Mouse (Mus musculus): ENCODE results near the gene Dag1.

Dag1 gene

GRCm38 (mm10) chr9:108263690-108264190, at the start of gene Dag1:
Dag1 (minus strand) TSS chr9:108263958.
- WGBS, result 1% methylated on average over 71 of the region's 71 CpGs

DNA sequence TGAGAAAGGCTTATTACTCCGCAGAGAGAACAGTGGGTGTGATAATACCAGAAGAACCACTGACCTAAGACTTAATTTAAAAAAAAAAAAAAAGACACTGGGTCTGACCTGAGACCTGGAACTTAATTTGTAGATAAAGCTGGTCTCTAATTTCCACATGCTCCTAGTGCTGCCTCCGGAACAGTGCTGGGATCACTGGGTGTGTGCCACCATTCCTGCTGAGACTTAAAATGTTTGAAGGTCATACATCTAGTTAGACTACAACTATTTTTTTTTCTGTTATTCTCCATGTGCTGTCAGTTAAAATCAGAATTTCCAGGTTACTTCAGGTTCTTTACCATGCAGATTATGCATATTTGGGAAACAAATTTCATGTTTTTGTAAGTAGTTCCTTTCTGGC, 44.4 kb upstream of the Dag1 start:
- whole genome bisulfite sequencing, result 18% methylated on average over 2 of the region's 2 CpGs

DNA sequence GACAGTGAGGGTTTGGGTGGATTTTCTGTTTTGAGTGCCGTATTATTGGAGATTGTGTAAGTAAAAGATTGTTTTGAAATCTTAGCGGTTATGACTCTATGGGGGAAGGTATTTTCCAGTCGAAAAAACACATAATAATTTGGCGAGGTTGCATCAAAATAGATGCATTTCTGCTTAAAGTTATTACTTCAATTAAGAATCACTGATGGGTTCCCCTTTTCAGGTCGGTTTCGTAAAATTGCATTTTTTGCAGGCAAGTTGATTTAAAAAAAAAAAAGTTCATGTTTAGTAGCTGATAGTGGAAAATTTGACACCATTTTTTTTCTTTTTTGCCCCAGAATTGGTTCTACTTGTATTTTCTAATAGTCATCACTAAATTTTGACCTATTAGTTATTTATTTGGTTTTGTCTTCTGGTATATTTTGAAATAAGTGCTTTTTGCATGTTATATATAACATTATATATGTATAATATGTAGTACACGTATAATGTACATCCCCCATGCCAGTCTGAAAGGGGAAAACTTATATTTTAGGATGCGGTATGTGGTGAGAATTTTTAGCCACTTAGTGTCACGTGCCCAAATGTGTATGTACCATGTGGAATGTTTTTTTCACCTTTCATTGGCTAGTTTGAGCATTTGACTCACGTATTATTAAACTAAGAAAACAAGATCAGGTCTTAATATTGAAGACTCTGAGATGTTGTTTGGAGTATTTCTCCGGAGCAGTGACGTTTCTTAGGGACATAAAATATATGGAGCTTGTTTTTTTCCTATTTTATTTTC, 43.5 kb upstream of the Dag1 start:
- WGBS, result 3% methylated on average over 12 of the region's 12 CpGs

DNA sequence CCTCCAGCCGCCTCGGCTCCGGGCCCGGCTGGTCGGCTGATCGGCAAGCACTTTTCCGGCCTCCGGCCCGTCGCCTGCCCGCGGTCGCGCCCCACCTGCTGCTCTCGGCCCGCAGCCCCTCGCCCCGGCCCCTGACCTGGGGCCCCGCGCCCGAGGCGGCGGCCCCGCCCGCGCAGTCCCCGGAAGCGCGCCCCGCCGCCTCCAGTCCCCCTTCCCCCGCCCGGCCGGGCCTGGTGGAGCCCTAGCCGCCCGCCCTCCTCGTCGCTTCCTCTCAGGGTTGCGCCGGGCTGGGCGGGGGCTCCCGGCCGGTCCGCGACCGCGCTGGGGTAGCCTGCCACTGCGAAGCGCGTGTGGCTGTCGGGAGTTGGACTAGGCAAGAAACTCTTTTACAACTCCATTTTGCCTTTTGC, 42.8 kb upstream of the Dag1 start:
- WGBS, result 2% methylated on average over 51 of the region's 51 CpGs

DNA sequence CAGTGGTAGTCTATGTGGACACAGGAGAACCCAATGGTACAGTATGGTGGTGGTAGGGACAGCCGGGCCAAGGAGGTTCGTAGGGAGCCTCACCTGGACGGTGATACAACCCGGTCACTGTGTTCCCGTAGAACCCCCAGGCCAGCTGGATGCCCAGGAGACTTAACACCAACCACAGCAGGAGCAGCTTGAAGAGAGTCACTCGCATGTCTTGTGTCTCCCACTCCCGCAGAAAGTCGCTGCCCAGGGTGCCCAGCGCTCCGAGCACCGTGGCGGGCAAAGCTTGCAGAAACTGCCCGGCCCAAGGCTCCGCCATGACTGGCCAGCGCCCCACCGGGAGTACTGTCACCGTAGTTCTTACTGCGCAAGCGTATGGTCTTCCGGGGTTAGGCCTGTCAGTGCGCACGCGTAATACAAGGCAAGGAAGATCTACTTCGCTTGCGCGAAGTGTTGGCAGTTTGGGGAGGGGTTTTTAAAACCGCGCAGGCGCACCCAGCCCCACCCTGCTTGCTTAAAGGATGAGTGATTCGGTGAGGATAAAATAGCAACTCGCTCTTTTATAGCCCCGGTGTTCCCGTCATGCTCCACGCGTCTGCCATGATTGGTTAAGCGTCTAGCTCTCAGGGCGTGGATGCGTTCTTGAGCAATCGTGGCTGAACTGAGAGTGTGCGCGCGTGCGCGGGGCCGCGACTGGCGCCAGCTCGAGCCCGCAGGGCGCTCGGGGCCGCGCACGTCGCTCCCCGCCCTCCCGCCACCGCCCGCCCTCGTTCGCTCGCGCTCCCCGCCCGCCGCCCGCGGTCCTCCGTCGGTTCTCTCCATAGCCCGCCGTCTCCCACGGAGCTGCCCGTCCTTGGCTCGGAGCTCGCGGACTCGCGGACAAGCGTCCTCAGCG, 42.1 kb upstream of the Dag1 start, which contains the start of the genes Rhoa and Tcta:
Gene Rhoa, plus strand, starts transcription at position 501 of the 892 bp plus-strand sequence.
Gene Tcta, minus strand, starts transcription at position 532 of the 892 bp plus-strand sequence.
- WGBS, result under 1% methylated on average over 81 of the region's 81 CpGs

- 0% methylated on average over 1 of the region's 1 CpGs for WGBS
These were observed 41.4 kb upstream of the Dag1 start for GRCm38 (mm10) chr9:108305170-108305569.

- 77% methylated on average over 4 of the region's 4 CpGs for WGBS
These were observed 41.0 kb upstream of the Dag1 start for GRCm38 (mm10) chr9:108304716-108305115.

- 84% methylated on average over 3 of the region's 3 CpGs for WGBS
These were observed 38.1 kb upstream of the Dag1 start for GRCm38 (mm10) chr9:108301853-108302252.

DNA sequence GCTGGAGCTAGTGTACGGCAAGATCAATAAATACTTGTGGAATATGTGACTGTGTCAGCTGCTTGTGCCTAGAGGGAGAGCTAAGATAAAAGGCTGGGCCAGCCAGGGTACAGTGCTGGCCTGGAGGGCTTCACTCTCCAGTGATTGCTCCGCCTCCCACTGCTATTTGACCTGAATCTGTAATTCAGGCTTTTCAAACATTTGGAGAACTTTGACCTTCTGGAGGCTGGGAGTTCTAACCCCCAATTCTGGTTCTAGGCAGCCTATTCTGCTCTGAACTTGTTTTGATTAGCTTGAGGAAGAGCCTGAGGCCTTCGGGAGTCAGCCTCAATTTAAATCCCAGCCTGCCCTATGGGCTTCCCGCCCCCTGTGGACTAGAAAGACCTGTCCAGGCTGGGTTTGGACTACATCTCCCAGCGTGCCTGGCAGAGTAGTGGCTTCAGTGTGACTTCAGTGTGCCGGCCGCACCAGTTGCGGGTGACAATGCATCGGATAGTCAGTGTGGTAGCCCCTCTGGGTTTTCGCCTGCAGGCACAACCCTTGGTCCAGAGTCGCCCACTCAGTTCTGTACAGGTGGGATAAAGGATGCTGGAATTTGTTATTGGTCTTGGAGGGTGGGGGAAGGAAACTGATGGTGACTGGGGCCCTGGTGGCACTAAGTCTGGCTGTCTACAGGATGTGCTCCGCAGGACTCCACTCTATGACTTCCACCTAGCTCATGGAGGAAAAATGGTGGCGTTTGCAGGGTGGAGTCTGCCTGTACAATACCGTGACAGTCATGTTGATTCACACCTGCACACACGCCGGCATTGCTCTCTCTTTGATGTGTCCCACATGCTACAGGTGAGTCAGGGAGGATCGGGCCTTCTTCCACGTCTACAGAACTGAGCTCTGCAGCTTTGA, 32.9 kb upstream of the Dag1 start, which contains the start of gene Amt:
Gene Amt, plus strand, starts transcription at position 401 of the 903 bp plus-strand sequence.
- 39% methylated on average over 18 of the region's 18 CpGs for WGBS

GRCm38 (mm10) chr9:108290773-108291172, 27.0 kb upstream of the Dag1 start:
- WGBS, result 23% methylated on average over 6 of the region's 6 CpGs

DNA sequence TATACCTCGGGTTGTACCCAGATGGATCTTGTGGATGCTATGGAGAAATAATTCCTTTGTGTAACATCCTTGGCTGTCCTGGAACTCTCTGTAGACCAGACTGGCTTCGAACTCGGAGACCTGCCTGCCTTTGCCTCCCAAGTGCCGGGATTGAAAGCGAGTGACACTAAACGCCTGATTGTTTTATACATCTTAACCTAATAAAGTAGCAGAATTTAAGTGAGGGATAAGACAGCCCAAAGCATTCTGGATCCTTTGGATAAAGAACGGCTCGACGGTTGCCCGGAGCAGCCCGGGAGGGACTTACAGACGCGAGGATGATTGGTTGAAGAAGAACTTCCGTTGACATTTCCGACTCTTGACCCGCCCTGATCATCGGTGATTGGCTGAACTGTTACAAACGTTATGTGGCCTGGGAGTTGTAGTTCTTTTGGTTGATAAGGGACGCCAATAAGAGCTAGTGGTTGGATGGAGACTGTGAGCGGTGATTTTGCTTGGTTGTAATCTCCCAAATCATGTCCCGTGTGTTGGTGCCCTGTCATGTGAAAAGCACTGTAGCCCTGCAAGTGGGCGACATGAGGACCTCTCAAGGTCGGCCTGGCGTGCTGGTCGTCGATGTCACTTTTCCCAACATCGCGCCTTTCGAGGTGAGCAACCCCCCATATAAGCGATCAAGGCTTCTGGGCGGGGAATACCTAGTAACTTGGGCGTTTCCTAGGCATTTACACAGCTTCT, 26.4 kb upstream of the Dag1 start, which contains the start of gene Nicn1:
Gene Nicn1, plus strand, starts transcription at position 414 of the 735 bp plus-strand sequence.
- WGBS, result under 1% methylated on average over 32 of the region's 32 CpGs

DNA sequence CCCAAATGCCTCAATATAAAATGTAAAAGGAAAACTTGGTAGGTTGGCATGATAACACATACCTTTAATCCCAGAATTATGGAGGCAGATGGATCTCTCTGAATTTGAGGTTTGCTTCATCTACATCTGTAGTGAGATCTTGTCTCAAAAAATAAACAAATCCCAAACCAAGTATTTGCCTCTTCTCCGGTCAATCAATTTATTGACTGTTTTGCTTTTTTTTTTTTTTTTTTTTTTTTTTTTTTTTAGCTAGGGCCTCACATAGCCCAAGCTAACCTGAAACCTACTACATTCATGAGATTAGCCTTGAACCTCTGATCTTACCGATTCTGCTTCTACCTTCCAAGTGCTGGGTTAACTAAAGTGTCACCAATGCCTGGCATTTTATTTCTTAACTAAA, 25.6 kb upstream of the Dag1 start:
- WGBS, result 65% methylated on average over 2 of the region's 2 CpGs

DNA sequence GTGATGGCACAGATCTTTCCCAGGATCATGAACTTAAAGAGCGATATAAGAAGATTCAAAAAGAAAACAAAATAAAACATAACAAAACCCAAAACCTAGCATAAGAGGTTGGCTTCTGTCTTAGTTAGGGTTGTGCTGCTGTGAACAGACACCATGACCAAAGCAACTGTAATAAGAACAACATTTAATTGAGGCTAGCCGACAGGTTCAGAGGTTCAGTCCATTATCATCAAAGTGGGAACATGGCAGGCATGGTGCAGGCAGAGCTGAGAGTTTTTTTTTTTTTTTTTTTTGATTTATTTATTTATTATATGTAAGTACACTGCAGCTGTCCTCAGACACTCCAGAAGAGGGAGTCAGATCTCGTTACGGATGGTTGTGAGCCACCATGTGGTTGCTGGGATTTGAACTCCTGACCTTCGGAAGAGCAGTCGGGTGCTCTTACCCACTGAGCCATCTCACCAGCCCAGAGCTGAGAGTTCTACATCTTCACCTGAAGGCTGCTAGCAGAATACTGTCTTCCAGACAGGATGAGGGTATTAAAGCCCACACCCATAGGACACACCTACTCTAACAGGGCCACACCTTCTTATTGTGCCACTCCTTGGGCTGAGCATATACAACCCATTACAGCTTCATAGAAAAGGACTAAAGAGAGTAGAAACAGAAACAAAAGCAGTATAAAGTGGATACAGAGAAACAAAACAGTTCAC, 23.9 kb upstream of the Dag1 start:
- 78% methylated on average over 6 of the region's 6 CpGs for WGBS

DNA sequence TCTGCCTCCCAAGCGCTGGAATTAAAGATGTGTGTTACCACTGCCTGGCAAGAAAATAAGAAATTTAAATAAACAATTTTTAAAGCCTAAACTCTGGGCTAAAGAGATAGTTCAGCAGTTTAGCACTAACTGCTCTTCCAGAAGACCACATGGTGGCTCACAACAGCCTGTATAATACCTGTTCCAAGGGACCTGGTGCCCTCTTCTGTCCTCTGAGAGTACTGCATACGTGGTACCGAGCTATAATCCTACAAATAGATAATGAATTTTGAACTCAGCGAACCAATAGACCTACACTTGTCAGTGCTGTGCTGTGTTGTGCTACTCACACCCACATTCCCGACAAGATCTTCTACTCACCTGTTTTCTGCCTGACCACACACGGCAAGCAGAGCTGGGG, 20.7 kb upstream of the Dag1 start:
- WGBS, result 13% methylated on average over 6 of the region's 6 CpGs

GRCm38 (mm10) chr9:108280071-108280828, 16.5 kb upstream of the Dag1 start:
- 46% methylated on average over 8 of the region's 8 CpGs for WGBS

- WGBS, result 75% methylated on average over 10 of the region's 10 CpGs
These were observed 15.1 kb upstream of the Dag1 start for GRCm38 (mm10) chr9:108278697-108279450.

- WGBS, result 70% methylated on average over 6 of the region's 6 CpGs
These were observed 11.5 kb upstream of the Dag1 start for GRCm38 (mm10) chr9:108275331-108275659.
